Mouse (Mus musculus) erythroblast, adult 5-6 weeks (primary cell): Measurements from ENCODE around the gene Chrm3. TPM values are rescaled to one million over a fixed set of nuclear protein-coding genes. Genes with fewer than 3 reads are reported as not detected.

Experiments used
- ATAC-seq: replicated peaks from 2 replicates; pipeline ENCODE4 v1.8.0; 2016; ENCODE audit warnings: moderate number of reproducible peaks, mild to moderate bottlenecking, moderate TSS enrichment, inconsistent platforms; ENCODE audit not compliant: poor library complexity, low FRiP score, severe bottlenecking
- total RNA-seq, 2 experiments: library from RNA; stranded (forward) in 1 of 2; stranded (reverse) in 1 of 2; fragments of 150-400 nt in 1 of 2; fragments of 200-764, 138-1000 nt in 1 of 2; gene quantifications; 2 replicates each; pipeline versions ENCODE4 v1.2.3 to v1.2.4; 2015 to 2017; ENCODE audit warnings: low replicate concordance in 2 of 2

The Chrm3 gene
- total RNA-seq, 2 experiments from 2014 or later = 1.9 TPM; not detected in 1

GRCm38 (mm10) chr13:9908707-9909106 lies 451.9 kb downstream of the Chrm3 start:
- no peak for ATAC-seq

- no peak for ATAC-seq
These were observed 453.4 kb downstream of the Chrm3 start for GRCm38 (mm10) chr13:9907202-9907601.

DNA sequence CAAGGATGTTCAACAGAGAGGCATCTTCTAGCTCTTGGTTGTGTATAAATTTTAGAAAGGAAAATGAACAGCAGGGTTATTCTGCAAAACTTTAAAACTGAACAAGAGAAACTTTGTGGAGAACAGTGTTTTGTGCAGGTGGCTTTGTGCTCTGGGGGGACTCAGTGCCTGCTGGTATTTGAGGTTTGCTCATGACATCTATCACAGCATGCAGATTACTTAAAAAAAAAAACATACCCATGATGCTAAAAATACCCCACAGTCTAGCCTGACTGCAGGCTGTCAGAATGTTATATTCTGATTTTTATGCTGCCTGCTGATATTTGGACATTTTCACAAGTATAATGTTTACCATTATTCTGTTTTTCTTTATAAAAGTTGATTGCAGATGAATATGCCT lies 456.2 kb downstream of the Chrm3 start:
- no peak for ATAC-seq

GRCm38 (mm10) chr13:9900653-9901385 lies 459.8 kb downstream of the Chrm3 start:
- no peak for ATAC-seq

GRCm38 (mm10) chr13:9898664-9899369 lies 461.8 kb downstream of the Chrm3 start:
- ATAC-seq = no peak

DNA sequence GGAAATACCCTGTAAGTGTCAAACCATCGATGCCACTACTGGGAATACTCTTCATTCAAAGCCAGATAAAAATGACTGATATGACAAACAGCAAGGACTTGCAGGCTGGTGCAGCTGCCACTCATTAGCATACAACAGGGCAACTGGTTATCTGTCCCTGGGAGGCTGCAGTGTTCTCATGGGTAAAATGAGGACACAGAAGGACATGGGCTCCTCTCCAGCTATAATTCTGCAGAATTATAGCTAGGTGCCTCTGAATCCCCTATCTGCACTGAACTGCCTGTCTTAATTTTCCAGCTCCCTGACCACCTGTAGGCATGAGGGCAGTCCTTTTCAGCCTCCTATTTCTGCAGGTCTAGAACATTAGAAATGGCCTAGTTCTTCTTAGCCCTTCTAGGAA lies 463.4 kb downstream of the Chrm3 start:
- no peak for ATAC-seq

GRCm38 (mm10) chr13:9895045-9895625 lies 465.5 kb downstream of the Chrm3 start:
- ATAC-seq = no peak

GRCm38 (mm10) chr13:9891088-9891487 lies 469.6 kb downstream of the Chrm3 start:
- no peak for ATAC-seq

- no peak for ATAC-seq
These were observed 470.2 kb downstream of the Chrm3 start for GRCm38 (mm10) chr13:9890460-9890859.

- no peak for ATAC-seq
These were observed 470.7 kb downstream of the Chrm3 start for GRCm38 (mm10) chr13:9889954-9890353.

DNA sequence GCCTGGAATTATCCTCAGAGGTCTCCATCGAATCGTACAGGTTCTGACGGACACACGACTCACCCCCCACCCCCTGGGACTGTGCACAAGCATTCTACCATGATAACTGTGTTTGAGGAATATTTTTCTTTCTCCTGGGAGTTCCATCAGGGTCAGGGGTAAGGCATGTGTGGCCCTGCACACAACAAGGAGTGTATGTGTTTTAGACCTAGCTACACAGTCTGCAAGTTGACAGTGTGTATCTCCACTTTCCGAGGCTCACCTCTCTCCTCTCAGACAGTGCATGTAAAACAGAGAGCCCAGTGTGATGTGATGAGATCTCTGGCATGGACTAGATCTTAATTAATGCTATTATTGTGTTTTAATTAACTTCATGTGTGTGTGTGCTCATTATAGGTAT lies 472.4 kb downstream of the Chrm3 start:
- ATAC-seq = no peak

DNA sequence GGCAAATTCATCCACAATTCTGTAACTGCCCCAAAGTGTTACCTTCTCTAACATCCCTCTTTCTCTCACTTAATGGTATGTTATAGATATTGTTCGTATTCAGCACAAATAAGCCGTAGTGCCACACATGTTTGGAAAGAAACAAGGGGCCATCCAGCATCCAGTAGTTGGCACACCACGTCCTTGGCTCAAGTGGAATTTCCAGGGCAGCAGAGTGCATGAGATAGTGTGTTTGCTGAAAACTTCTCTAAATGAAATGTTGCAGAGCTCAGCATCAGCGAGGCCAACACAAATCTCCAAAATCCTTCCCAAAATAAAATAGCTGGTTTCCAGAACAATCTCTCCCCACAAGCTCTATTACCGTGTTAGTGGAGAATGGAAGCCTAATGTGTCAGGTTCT lies 473.4 kb downstream of the Chrm3 start:
- no peak for ATAC-seq

- ATAC-seq = no peak
These were observed 474.0 kb downstream of the Chrm3 start for GRCm38 (mm10) chr13:9886465-9887135.

- no peak for ATAC-seq
These were observed 478.0 kb downstream of the Chrm3 start for GRCm38 (mm10) chr13:9882362-9883282.

DNA sequence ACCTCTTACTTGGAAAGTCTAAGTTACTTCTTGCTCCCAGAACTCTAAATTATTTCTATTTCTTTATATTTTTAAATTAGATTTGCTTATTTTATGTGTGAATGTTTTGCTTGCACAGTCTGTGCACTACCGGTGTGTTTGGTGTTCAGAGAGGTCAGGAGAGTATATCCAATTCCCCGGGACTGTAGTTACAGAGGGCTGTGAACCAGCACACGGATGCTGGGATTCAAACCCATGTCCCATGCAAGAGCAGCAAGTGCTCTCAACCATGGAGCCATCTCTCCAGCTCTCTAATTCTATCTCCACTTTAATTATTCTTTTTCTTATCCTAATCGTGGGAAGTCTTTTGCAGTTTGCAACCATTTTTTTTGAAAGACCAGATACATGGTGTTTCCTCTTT lies 478.7 kb downstream of the Chrm3 start:
- no peak for ATAC-seq

- ATAC-seq = no peak
These were observed 480.2 kb downstream of the Chrm3 start for GRCm38 (mm10) chr13:9880401-9880800.

- no peak for ATAC-seq
These were observed 482.0 kb downstream of the Chrm3 start for GRCm38 (mm10) chr13:9878596-9879010.

DNA sequence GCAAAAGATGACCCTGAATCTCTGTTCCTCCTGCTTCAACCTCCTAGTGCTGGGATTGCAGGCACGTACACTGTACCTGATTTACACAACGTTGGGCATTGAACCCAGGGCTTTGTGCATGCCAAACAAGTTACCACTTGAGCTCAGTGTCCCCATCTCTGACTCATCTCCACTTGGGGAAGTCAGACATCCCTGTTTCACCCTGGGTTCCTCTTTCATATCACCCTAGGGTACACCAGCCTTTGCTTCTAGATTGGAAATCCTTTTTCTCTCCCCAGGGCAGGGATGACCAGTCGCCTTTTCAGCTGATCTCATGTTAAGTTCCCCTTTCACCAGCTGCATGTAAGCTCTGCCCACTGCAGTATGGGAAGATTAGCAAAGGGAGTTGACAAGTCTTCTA lies 487.3 kb downstream of the Chrm3 start:
- no peak for ATAC-seq

DNA sequence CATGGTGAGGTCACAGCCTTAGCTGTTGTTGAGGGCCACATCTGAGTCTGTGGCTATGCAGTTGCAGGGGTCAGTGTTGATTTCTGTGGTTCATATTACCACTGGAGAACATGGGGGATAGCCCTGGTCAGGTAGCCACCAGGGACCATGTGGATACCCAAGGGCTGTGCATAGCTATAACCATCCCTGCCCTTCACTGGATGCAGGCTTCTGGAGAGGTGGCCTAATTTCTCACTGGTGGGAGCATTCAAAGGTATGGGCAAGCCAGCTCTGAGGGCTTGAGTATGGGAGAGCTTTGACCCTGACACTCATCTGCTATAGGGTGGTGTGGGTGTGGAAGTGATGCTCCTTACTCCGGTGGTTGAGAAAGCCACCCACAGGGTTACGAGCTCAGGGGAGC lies 494.5 kb downstream of the Chrm3 start:
- no peak for ATAC-seq

DNA sequence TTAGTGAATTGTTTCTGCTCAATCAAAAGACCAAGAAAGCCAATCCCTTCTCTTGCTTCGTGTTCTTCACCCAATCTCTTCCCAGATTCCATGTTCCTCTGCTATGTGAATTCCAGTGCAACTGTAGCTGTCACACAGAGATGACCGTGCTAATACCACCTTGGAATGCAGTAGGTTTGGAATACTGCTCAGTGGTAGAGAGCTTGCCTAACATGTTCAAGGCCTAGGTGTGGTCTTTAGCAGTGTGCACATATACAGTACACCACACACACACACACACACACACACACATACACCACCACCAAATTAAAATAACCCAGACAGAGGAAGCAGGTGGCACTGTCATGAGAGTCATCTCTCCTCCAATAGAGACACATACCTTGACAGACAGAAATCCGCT lies 513.1 kb downstream of the Chrm3 start:
- ATAC-seq = no peak
